Mouse (Mus musculus) urinary bladder, postnatal 4 days (tissue): ENCODE measurements around the gene Gm4981.
"Not testable (repeated sequence)": the region's sequence is repeated elsewhere in the genome, so short reads cannot be mapped to it uniquely, and the experiment has no call there.

Experiments used
- DNase-seq, 2 experiments: peaks; one replicate each; pipeline ENCODE4 v3.0.0; 2021 to 2022; ENCODE audit warnings: low spot score in 2 of 2

Gm4981 gene

DNA sequence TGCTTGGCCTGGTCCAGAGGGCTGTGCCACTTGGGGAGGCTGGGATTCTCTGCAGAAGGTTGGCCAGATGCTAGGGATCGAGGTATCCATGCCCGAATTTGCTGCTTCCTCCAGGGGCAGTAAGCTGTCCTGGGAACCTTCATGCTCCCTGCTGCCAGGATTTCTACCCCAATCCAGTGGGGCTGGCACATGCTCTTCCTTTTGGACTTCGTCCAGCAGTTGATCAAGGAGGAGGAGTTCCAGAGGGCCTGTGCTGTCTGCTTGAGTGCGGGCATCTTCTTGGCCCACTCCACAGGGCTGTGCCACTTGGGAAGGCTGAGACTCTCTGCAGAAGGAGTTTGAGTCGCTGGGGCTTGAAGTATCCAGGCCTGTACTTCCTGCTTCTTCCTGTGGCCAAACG is 13.3 kb downstream of the Gm4981 start:
- not testable (repeated sequence) for DNase-seq

DNA sequence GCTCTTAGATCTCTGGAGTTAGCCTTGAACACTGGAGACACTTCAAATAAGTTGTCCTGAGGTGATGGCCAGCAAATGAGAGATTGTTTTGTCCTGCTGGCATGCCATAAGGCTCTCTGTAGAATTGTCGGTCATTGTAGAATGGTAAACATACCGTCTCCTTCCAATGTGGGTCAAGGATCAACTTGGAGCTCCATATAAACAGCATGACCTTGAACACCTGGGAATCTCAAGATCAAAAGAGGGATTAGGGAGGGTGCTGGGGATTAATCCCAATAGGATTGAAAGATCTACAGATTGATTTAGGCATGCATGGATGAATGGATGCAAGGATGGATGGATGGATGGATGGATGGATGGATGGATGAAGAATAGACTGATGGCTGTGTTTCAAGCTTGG is 14.9 kb downstream of the Gm4981 start:
- DNase-seq = peak in 1 of 2 experiments; percentile 69

- peak in 1 of 2 experiments; percentile 83 for DNase-seq
Measured at GRCm38 (mm10) chr10:58220726-58221125, 15.8 kb downstream of the Gm4981 start.

GRCm38 (mm10) chr10:58217366-58217765 is 19.1 kb downstream of the Gm4981 start:
- peak in 1 of 2 experiments; percentile 73 for DNase-seq

DNA sequence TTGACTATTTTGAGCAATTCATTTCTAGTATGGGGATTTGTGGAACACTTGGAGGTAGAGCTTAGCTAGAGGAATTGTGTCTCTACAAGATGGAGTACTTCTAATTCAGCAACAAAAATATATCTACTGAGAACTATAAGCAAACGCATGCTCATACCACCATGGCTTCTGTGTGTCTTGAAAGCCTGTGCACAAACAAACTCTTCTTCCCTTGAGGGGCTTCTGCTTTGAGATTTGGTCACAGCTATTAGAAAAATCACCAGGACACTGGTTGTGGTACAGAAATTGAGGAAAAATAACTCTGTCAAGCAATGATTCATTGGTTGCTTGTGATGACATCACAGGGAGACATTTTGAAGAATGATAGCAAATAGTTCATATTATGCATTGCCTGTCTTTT is 21.1 kb downstream of the Gm4981 start:
- no peak for DNase-seq

GRCm38 (mm10) chr10:58214934-58215333 is 21.6 kb downstream of the Gm4981 start:
- DNase-seq = no peak

DNA sequence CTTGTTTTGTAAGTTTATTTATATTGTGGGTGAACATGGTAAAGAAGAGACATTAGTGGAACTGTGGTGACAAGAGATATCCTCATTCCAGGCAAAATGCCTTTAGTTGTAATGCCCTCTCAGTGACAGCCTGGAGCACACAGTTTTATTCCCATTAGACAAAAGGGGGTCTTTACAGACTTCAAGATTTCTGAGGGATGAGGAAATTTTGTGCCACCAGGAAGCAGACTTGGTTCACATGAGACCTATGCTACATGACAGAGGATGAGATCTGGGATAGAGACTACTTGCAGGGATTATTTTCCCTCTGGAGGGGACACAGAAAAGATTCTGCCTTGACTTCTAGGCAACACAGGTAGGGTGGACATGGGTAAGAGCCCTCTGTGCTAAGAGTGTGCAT is 22.0 kb downstream of the Gm4981 start:
- DNase-seq = no peak

GRCm38 (mm10) chr10:58212230-58212629 is 24.3 kb downstream of the Gm4981 start:
- peak in 1 of 2 experiments; percentile 80 for DNase-seq

DNA sequence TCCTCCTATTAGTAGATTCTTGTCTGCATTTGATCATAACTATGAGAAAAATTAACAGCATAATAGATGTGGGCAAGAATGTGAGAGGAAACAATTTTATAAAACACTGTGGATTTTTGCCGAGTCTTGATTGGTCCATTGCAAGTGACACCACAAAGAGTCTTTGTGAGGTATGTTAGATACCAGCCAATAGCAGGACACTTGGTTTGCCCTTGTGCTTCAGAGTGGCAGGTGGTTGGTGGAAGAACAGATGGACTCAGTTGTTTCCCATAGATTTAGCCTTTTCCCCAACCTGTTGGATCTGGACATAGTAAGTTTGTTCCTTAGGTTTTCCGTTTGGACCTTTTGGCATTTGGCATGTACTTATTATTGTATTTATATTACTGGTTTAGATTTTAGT is 25.3 kb downstream of the Gm4981 start:
- no peak for DNase-seq

GRCm38 (mm10) chr10:58210514-58210913 is 26.0 kb downstream of the Gm4981 start:
- DNase-seq = no peak

GRCm38 (mm10) chr10:58209710-58210467 is 26.6 kb downstream of the Gm4981 start:
- DNase-seq = peak in 1 of 2 experiments; percentile 70

DNA sequence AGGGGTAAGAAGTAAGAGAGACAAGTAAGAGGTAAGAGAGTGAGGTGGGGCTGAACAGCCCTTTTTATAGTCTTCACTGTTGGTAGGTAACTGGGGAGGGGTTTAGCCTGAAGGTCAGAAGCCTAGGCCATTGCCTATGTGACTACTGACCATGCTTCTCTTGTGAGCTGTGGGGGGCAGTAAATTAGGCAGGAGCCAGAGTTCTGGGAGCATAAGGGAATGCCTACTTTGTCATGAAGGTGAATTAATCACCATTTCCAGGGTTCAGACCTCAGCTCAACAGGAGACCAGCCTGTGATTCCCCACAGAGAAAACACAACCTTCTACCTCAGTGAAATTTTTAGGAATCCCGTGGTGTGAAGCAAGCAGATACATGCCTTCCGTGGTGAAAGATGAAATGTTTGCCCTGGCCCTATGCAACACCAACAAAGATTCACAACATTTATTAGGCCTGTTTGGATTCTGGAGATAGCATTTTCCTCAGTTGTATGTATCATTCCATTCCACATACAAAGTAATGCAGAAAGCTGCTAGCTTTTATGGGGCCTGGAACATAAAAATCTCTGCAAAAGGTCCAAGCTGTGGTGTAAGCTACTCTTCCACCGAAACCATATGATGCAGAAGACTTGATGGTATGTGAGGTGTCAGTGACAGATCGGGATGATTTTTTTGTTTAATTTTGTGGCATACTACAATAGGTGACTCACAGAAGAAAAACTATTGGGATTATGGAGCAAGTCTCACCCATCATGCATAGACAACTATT is 29.7 kb downstream of the Gm4981 start:
- DNase-seq = no peak

GRCm38 (mm10) chr10:58205986-58206385 is 30.5 kb downstream of the Gm4981 start:
- no peak for DNase-seq
